Mouse (Mus musculus) CH12.LX (cell line): ENCODE results near the gene Siah2. TPM values are rescaled to one million over a fixed set of nuclear protein-coding genes. Genes with fewer than 3 reads are reported as not detected.

Experiments
- DNase-seq: peaks from one replicate; pipeline ENCODE4 v3.0.0-alpha.2; 2013; ENCODE audit errors: extremely low read depth
- H3K27ac ChIP-seq: 2 replicates; pipeline ENCODE4 v1.5.1; 2012; ENCODE audit warnings: low read depth, mild to moderate bottlenecking, control low read depth, moderate library complexity; ENCODE audit not compliant: insufficient read depth
- H3K27me3 ChIP-seq: replicated peaks from 2 replicates; pipeline ENCODE3; 2012; ENCODE audit warnings: inconsistent platforms
- H3K36me3 ChIP-seq, 2 experiments: replicated peaks in 1 of 2; 2 replicates each; pipeline versions ENCODE3 to v1.6.1; 2012; ENCODE audit warnings: inconsistent platforms in 1 of 2, low read length in 1 of 2, mild to moderate bottlenecking in 1 of 2, mixed read lengths in 1 of 2, moderate library complexity in 1 of 2; ENCODE audit not compliant: control insufficient read depth in 1 of 2, insufficient read depth in 1 of 2
- H3K4me1 ChIP-seq, 2 experiments: 2 replicates each; pipeline ENCODE4 v1.6.1; 2012; ENCODE audit warnings: inconsistent platforms in 1 of 2, moderate library complexity in 1 of 2; ENCODE audit not compliant: insufficient read depth in 2 of 2, control insufficient read depth in 1 of 2
- H3K4me2 ChIP-seq: 2 replicates; pipeline ENCODE4 v1.6.1; 2012; ENCODE audit warnings: low read depth, mild to moderate bottlenecking, control low read depth; ENCODE audit not compliant: poor library complexity, insufficient read depth, severe bottlenecking
- H3K4me3 ChIP-seq, 3 experiments: fragments of 150-350 bp in 1 of 3; sonication (generic) in 1 of 3; replicated peaks in 1 of 3; 2 replicates each; pipeline versions ENCODE3 to v1.5.1; 2011 to 2012; ENCODE audit warnings: low read depth in 2 of 3, low read length in 2 of 3, mild to moderate bottlenecking in 2 of 3, moderate library complexity in 2 of 3, control low read depth in 1 of 3, improper control_type of control experiment in 1 of 3, inconsistent platforms in 1 of 3, mixed read lengths in 1 of 3; ENCODE audit not compliant: poor library complexity in 1 of 3
- H3K79me2 ChIP-seq: replicated peaks from 2 replicates; pipeline ENCODE4 v1.6.1; 2012; ENCODE audit warnings: mild to moderate bottlenecking, moderate library complexity; ENCODE audit not compliant: control insufficient read depth, poor library complexity, insufficient read depth, severe bottlenecking; ENCODE audit errors: extremely low read depth
- H3K9ac ChIP-seq: 2 replicates; pipeline ENCODE4 v1.6.1; 2012; ENCODE audit warnings: low read depth, mild to moderate bottlenecking, control low read depth, moderate library complexity; ENCODE audit not compliant: insufficient read depth
- H3K9me3 ChIP-seq: replicated peaks from 2 replicates; pipeline ENCODE3; 2012; ENCODE audit warnings: low read length, inconsistent platforms, mixed read lengths
- BHLHE40 ChIP-seq: IDR thresholded peaks from 2 replicates; pipeline ENCODE4 v1.6.1; 2011; ENCODE audit warnings: mild to moderate bottlenecking, low read depth, low read length, improper control_type of control experiment
- CTCF ChIP-seq, 2 experiments: IDR thresholded peaks in 1 of 2; conservative IDR thresholded peaks in 1 of 2; 2 replicates each; pipeline ENCODE4 v1.5.1; 2011 to 2012; ENCODE audit warnings: low read depth in 2 of 2, low read length in 2 of 2, improper control_type of control experiment in 1 of 2, inconsistent platforms in 1 of 2, mild to moderate bottlenecking in 1 of 2, moderate library complexity in 1 of 2
- E2F4 ChIP-seq: IDR thresholded peaks from 2 replicates; pipeline ENCODE4 v1.6.1; 2011; ENCODE audit warnings: low read depth, low read length, improper control_type of control experiment; ENCODE audit not compliant: insufficient replicate concordance
- ELF1 ChIP-seq: IDR thresholded peaks from 2 replicates; pipeline ENCODE4 v1.6.1; 2014; ENCODE audit warnings: low read depth, mild to moderate bottlenecking, inconsistent platforms, low read length, improper control_type of control experiment
- HCFC1 ChIP-seq: IDR thresholded peaks from 2 replicates; pipeline ENCODE4 v1.6.1; 2012; ENCODE audit warnings: low read depth, mild to moderate bottlenecking, inconsistent platforms, low read length, improper control_type of control experiment
- JUN ChIP-seq: IDR thresholded peaks from 2 replicates; pipeline ENCODE4 v1.6.1; 2011; ENCODE audit warnings: low read depth, mild to moderate bottlenecking, low read length, improper control_type of control experiment, moderate library complexity; ENCODE audit not compliant: insufficient read depth
- KAT2A ChIP-seq: IDR thresholded peaks from 2 replicates; pipeline ENCODE4 v1.6.1; 2012; ENCODE audit warnings: low read length, improper control_type of control experiment, inconsistent platforms; ENCODE audit not compliant: insufficient replicate concordance
- MAX ChIP-seq: IDR thresholded peaks from 2 replicates; pipeline ENCODE4 v1.6.1; 2011; ENCODE audit warnings: low read length, improper control_type of control experiment
- MEF2A ChIP-seq: IDR thresholded peaks from 2 replicates; pipeline ENCODE4 v1.6.1; 2014; ENCODE audit warnings: low read depth, mild to moderate bottlenecking, inconsistent platforms, low read length, improper control_type of control experiment, borderline replicate concordance
- MXI1 ChIP-seq: IDR thresholded peaks from 2 replicates; pipeline ENCODE4 v1.6.1; 2011; ENCODE audit warnings: mild to moderate bottlenecking, low read depth, low read length, improper control_type of control experiment
- MYC ChIP-seq: IDR thresholded peaks from 2 replicates; pipeline ENCODE4 v1.6.1; 2011; ENCODE audit warnings: low read depth, mild to moderate bottlenecking, improper control_type of control experiment, low read length
- NRF1 ChIP-seq: IDR thresholded peaks from 2 replicates; pipeline ENCODE4 v1.6.1; 2014; ENCODE audit warnings: low read depth, mild to moderate bottlenecking, inconsistent platforms, low read length, improper control_type of control experiment, moderate library complexity
- PAX5 ChIP-seq: IDR thresholded peaks from 2 replicates; pipeline ENCODE4 v1.6.1; 2012; ENCODE audit warnings: low read length, inconsistent platforms, mixed read lengths
- POLR2A ChIP-seq: IDR thresholded peaks from 2 replicates; pipeline ENCODE4 v1.6.1; 2011; ENCODE audit warnings: low read depth, mild to moderate bottlenecking, improper control_type of control experiment, low read length
- RCOR1 ChIP-seq: conservative IDR thresholded peaks from 2 replicates; pipeline ENCODE4 v1.6.1; 2012; ENCODE audit warnings: low read depth, mild to moderate bottlenecking, inconsistent platforms, low read length, improper control_type of control experiment
- SIN3A ChIP-seq: IDR thresholded peaks from 2 replicates; pipeline ENCODE4 v1.6.1; 2012; ENCODE audit warnings: low read length, improper control_type of control experiment, inconsistent platforms
- TCF12 ChIP-seq: IDR thresholded peaks from 2 replicates; pipeline ENCODE4 v1.6.1; 2014; ENCODE audit warnings: low read depth, mild to moderate bottlenecking, inconsistent platforms, low read length, improper control_type of control experiment
- USF1 ChIP-seq: IDR thresholded peaks from 2 replicates; pipeline ENCODE4 v1.6.1; 2014; ENCODE audit warnings: low read depth, mild to moderate bottlenecking, inconsistent platforms, low read length, improper control_type of control experiment
- USF2 ChIP-seq: conservative IDR thresholded peaks from 2 replicates; pipeline ENCODE4 v1.6.1; 2011; ENCODE audit warnings: low read depth, low read length, improper control_type of control experiment
- ZC3H11A ChIP-seq: IDR thresholded peaks from 2 replicates; pipeline ENCODE4 v1.6.1; 2012; ENCODE audit warnings: low read depth, mild to moderate bottlenecking, inconsistent platforms, low read length, improper control_type of control experiment
- ZMIZ1 ChIP-seq: IDR thresholded peaks from 2 replicates; pipeline ENCODE4 v1.6.1; 2012; ENCODE audit warnings: low read depth, mild to moderate bottlenecking, inconsistent platforms, low read length, improper control_type of control experiment
- dilution Hi-C: fragments of 300-500 bp; cut with MboI; formaldehyde crosslinking; loops from 2 replicates; pipeline ENCODE4 v1.14.3; 2020; ENCODE audit warnings: low sequenced_read_pairs; ENCODE audit not compliant: extremely low pct_unique_long_range_greater_than_20kb, extremely low pct_ligation_motif_present
- in situ Hi-C: fragments of 300-500 bp; cut with MboI; formaldehyde crosslinking; loops from 3 replicates; pipeline ENCODE4 v1.14.3; 2019; ENCODE audit warnings: low sequenced_read_pairs, low pct_ligation_motif_present, low pct_unique_long_range_greater_than_20kb, mixed read lengths
- polyA plus RNA-seq: library from polyadenylated mRNA; unstranded; fragments of >175 nt; gene quantifications from 2 replicates; pipeline ENCODE4 v1.2.1, GENCODE M21; 2012; ENCODE audit warnings: low read depth; ENCODE audit not compliant: insufficient read length
- total RNA-seq, 2 experiments: library from RNA; depleted of rRNA; stranded (reverse); fragments of 300-350 nt in 1 of 2; fragments of >200 nt in 1 of 2; gene quantifications; 2 replicates each; pipeline ENCODE4 v1.2.3; 2012 to 2014

Gene Siah2
- total and polyA plus RNA-seq, 3 experiments = 104 to 142 (median 140) TPM

- in situ Hi-C loops = no loop called here
- Histone ChIP-seq H3K4me1 (0 out of 4 replicates have a peak, but pooled peaks cover 0 to 3% of the 10 kb centered on the region in 2 experiments), H3K9me3 (no peaks in the 10 kb centered on the region), H3K4me2 (no peak overlapping the region), H3K79me2 (no peaks in the 10 kb centered on the region), H3K27ac (no peak overlapping the region), H3K36me3 (no peaks in the 10 kb centered on the region), H3K9ac (no peak overlapping the region), H3K4me3 (no peak overlapping the region), H3K27me3 (no peaks in the 10 kb centered on the region)
- DNase-seq = no peak
- TF ChIP-seq KAT2A = no peak
- TF ChIP-seq ZC3H11A = no peak
- no peak for TF ChIP-seq MEF2A
- TF ChIP-seq POLR2A = no peak
- TF ChIP-seq ELF1 = no peak
- TF ChIP-seq USF2 = no peak
- TF ChIP-seq SIN3A = no peak
- no peak for TF ChIP-seq MYC
- TF ChIP-seq TCF12 = no peak
- TF ChIP-seq USF1 = no peak
- TF ChIP-seq E2F4 = no peak
- dilution Hi-C loops = no loop called here
Measured at GRCm38 (mm10) chr3:58631693-58632092, 60.5 kb downstream of the Siah2 start.

- Histone ChIP-seq H3K27me3 (no peaks in the 10 kb centered on the region), H3K9me3 (no peaks in the 10 kb centered on the region), H3K27ac (no peak overlapping the region), H3K36me3 (no peaks in the 10 kb centered on the region), H3K9ac (no peak overlapping the region), H3K4me1 (0 out of 4 replicates have a peak, but pooled peaks cover 0 to 6% of the 10 kb centered on the region in 2 experiments)
- in situ Hi-C loops = no loop called here
- no peak for TF ChIP-seq MXI1
- no peak for TF ChIP-seq HCFC1
- TF ChIP-seq MAX = no peak
- TF ChIP-seq PAX5 = no peak
- no peak for TF ChIP-seq SIN3A
- TF ChIP-seq NRF1 = no peak
- no peak for TF ChIP-seq ELF1
- no peak for TF ChIP-seq JUN
- TF ChIP-seq CTCF (conservative IDR thresholded peaks at IDR 0.05 in 1 of 2, IDR thresholded peaks at IDR 0.05 in 1 of 2; ENCODE audit: low read depth in 2 of 2, low read length in 2 of 2) = no peak
- TF ChIP-seq ZMIZ1 = no peak
- TF ChIP-seq TCF12 = no peak
- no peak for TF ChIP-seq RCOR1
- no peak for TF ChIP-seq BHLHE40
- TF ChIP-seq, all 38 proteins: peak for 0
- H3K79me2 ChIP-seq = no peaks in the 10 kb centered on the region
- H3K4me2 ChIP-seq = no peak overlapping the region
- no peak overlapping the region for H3K4me3 ChIP-seq
- no peak for DNase-seq
- dilution Hi-C loops = no loop called here
Measured at GRCm38 (mm10) chr3:58624981-58625380, 67.2 kb downstream of the Siah2 start.

Other genes starting within 250 kb of the Siah2 start
- gene Eif2a, start 166.6 kb downstream of the Siah2 start, total RNA-seq (2012; rRNA removed) = 107 and 119 TPM in 2 replicates
- gene Eif2a, start 166.6 kb downstream of the Siah2 start, total RNA-seq (2014; rRNA removed) = 215 and 241 TPM in 2 replicates
- gene Eif2a, start 166.6 kb downstream of the Siah2 start, polyA plus RNA-seq = 116 and 117 TPM in 2 replicates
- 210 and 219 TPM in 2 replicates for gene Serp1, start 166.5 kb downstream of the Siah2 start, total RNA-seq (2012; rRNA removed)
- 470 and 509 TPM in 2 replicates for gene Serp1, start 166.5 kb downstream of the Siah2 start, total RNA-seq (2014; rRNA removed)
- gene Serp1, start 166.5 kb downstream of the Siah2 start, polyA plus RNA-seq = 252 and 298 TPM in 2 replicates
- 63.6 and 76.6 TPM in 2 replicates for gene Selenot, start 115.8 kb downstream of the Siah2 start, total RNA-seq (2012; rRNA removed)
- 254 and 283 TPM in 2 replicates for gene Selenot, start 115.8 kb downstream of the Siah2 start, total RNA-seq (2014; rRNA removed)
- 134 and 157 TPM in 2 replicates for gene Selenot, start 115.8 kb downstream of the Siah2 start, polyA plus RNA-seq
- not detected in 2 replicates for gene Erich6, start 55.2 kb downstream of the Siah2 start, total RNA-seq (2012; rRNA removed)
- gene Erich6, start 55.2 kb downstream of the Siah2 start, total RNA-seq (2014; rRNA removed) = not detected in 2 replicates
- gene Erich6, start 55.2 kb downstream of the Siah2 start, polyA plus RNA-seq = 0.11 TPM in 1 of 2 replicates, not detected in the other
- gene Mindy4b-ps, start 129.9 kb upstream of the Siah2 start, total RNA-seq (2012; rRNA removed) = not detected in 2 replicates
- not detected in 2 replicates for gene Mindy4b-ps, start 129.9 kb upstream of the Siah2 start, total RNA-seq (2014; rRNA removed)
- gene Mindy4b-ps, start 129.9 kb upstream of the Siah2 start, polyA plus RNA-seq = not detected in 2 replicates
- gene Clrn1, start 192.9 kb upstream of the Siah2 start, total RNA-seq (2012; rRNA removed) = not detected in 2 replicates
- not detected in 2 replicates for gene Clrn1, start 192.9 kb upstream of the Siah2 start, total RNA-seq (2014; rRNA removed)
- not detected in 2 replicates for gene Clrn1, start 192.9 kb upstream of the Siah2 start, polyA plus RNA-seq